Mouse (Mus musculus): ENCODE results near the gene Nprl2.
"Not testable (repeated sequence)": the region's sequence is repeated elsewhere in the genome, so short reads cannot be mapped to it uniquely, and the experiment has no call there.

Gene Nprl2

DNA sequence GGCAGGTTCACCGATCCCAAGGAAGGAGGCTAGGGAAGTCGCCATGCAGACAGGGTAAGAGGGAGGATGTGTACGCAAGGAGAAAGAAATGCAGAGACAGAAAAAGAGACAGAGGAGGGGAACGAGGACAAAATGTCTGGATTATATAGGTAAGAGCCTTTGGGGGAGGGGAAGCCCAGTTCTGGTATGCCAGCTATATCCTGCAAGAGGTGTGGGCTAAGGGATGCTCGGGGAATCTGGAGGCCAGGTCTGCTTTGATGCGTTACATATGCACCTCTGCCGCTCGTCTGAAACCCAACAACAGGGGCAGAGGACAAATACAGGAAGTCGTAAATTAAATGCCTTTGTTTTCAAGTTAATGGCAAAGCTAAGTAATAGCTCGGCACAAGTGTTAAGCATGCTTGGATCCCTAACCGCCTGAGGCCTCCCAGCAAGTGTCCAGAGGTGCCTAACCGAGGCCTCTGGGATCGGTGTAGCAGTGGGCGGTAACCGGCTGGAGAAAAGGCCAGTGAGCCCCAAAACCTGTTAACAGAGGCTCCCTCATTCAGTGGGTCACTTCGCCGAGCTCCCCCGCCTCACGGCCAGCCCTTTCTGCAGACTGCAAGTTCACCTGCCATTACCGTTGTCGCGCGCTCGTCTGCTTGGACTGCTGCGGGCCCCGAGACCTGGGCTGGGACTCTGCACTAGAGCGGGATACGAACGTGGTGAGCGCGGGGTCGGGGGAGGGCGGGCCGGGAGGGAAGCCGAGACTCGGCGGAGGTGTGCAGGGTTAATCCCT, 11.7 kb downstream of the Nprl2 start:
- DNase-seq (ENCODE audit: low read depth, low spot score), result no peak

DNA sequence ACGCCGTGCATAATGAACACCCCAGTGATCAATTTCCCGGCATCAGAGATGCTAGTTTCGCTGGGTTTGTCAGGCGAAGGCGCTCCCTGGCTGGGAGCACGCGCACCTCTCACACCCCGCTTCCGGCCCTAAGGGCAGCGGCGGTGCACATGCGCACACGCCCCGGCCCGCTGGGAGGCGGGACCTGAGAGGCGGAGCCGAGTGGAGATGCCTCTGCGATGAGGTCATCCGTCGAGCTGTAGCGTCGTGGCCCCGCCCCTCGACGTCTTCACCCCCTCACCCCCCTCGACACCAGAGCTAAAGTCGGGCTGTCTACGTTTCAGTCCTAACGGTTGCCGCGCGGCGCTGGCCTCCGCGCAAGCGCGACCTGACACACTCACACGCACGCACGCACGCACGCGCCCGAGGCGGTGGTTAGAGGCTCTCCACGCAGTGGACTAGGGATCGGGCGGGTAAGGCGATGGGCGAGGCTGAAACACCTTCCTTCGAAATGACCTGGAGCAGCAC, 12.3 kb downstream of the Nprl2 start:
- peak; percentile 97 for DNase-seq (ENCODE audit: low read depth, low spot score)

DNA sequence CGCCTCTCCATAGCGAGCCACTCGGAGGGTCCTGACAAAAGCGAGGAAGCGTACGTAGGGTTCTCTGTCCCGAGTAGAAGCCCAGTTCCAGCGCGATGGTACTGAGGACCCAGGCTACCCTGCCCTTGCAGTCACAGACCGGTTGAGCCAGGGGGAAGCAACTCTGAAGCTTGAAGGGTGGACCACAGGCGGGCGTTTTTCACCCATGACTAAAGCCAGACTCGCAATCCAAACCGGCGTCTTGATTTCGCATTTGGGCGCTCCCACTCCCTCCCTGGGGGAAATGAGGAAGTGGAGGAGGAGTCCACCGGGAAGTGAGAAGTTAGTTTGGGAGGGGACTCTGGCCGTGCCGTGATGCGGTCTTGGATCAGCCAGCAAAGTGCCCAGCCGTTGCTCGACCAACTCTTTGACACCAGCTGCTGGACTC, 13.0 kb downstream of the Nprl2 start:
- no peak for DNase-seq (ENCODE audit: low read depth, low spot score)

DNA sequence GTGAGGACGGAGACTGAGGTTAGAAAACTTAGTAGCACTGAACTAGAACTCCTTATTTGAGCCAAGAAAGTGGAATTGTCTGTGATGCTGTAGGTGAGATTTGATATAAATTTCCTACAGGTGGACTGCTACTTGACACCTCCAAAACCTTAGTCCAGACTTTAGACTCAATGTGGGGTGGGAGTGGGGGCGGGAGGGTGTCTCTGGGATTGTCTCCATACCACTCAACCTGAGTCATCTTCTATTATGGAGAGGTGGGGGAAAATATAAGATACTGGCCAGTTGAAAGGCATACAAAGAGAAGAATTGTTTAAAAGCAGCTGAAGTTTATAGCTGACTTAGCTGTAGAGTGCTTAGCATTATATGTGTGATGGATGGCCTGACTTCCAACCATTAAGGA, 13.7 kb downstream of the Nprl2 start:
- DNase-seq (ENCODE audit: low read depth, low spot score), result no peak

DNA sequence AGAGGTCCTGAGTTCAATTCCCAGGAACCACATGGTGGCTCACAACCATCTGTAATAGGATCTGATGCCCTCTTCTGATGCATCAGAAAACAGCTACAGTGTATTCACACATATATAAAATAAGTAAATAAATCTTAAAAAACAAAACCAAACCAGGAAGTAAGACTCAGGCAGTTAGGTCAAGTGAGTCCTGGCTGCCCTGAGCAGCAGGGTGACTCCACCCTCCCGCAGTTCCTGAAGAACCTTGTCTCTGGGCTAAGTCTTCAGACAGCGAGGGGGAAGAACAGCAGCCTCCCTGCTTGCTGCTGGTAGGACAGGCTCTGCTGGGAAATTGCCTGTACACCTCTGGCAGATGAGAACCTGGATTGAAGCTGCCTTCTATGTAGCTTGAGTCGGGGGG, 14.3 kb downstream of the Nprl2 start:
- DNase-seq (ENCODE audit: low read depth, low spot score), result no peak

GRCm38 (mm10) chr9:107563029-107563581, 21.1 kb downstream of the Nprl2 start, which contains the start of gene Tusc2:
Tusc2 (plus strand) TSS chr9:107563255.
- peak; percentile 88 for DNase-seq (ENCODE audit: low read depth, low spot score)

- not testable (repeated sequence) for DNase-seq (ENCODE audit: low read depth, low spot score)
Measured at GRCm38 (mm10) chr9:107565556-107565955, 23.5 kb downstream of the Nprl2 start.

DNA sequence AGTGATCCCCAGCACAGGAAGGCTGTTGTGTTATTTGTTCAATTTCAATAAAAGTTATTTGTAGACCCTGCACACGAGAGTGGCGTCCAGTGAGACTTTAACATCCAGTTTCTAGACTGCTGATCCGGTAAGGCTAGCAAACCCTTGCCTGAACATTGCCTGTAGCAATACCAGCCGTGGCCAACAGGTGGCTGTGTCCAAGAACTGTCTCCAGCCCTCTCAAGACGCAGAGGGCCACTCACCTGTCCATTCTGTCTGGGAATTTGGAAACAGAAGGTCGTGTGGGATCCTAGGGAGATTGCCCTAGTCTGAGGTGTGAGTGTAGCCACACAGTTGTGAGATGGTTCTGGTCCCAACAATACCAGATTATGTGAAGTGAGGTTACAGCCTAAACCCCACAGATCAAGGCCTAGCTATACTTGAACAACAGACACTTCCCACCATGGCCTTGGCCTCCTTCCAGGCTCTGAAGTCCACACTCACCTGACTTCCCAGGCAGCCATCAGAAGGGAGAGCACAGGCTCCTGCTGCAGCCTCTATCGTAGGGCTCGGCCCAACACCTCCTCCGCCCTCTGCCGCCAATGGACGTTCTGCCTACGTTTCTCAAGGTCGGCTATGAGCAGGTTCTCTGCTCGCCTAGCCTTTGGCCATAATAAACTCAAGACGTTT, 24.1 kb downstream of the Nprl2 start:
- no peak for DNase-seq (ENCODE audit: low read depth, low spot score)

DNA sequence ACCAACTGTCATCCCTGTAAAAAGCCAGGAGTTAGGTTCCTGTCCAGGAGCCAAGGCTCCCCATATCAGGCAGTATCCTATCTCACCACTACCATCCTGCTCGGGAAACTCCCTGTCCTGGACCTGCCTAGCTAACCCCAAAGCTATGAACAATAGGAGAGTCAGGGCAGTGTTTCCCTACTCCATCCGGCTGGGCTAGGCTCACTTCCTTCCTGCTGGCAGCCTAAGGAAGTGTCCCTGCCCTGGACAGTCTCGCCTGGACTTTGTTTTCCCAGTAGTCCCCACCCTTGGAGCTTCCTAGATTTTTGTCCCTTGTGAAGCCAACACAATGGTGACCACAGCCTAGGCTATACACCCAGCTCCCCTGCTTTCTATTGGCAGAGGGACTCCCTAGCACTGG, 24.8 kb downstream of the Nprl2 start:
- DNase-seq (ENCODE audit: low read depth, low spot score), result no peak

DNA sequence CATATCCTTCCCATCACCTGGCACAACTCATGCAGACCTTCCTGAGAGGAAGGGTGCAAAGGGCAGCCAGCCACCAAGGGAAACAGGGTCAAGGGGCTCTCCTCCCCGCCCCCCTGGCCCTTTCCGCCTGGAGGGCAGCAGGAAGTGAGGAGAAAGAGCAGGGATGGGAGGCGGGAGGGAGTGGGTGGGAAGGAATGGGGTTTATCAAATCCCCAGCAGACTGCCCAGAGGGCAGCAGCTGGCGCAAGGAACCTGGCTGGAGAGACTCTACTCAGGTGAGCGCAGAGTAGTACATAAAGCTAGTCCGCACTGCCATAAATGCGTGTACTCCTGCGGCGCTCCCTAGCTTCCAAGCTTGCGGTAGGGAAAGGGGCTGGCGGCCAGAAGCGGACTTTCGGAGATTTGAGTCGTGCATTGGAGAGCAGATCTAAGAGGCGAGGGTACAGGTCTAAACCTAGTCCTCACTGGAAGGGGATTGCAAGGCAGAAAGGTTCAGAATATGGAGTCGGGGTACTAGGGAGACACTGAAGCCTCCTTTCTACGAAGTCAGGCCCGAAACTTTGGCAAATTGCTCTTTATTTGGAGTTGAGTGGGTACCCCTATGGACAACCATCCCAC, 25.8 kb downstream of the Nprl2 start, which contains the start of gene Hyal2:
Gene Hyal2 (plus strand): TSS at position 244 of the 618 bp plus-strand sequence.
- no peak for DNase-seq (ENCODE audit: low read depth, low spot score)

- DNase-seq (ENCODE audit: low read depth, low spot score), result no peak
Measured at GRCm38 (mm10) chr9:107568331-107569261, 26.6 kb downstream of the Nprl2 start.

DNA sequence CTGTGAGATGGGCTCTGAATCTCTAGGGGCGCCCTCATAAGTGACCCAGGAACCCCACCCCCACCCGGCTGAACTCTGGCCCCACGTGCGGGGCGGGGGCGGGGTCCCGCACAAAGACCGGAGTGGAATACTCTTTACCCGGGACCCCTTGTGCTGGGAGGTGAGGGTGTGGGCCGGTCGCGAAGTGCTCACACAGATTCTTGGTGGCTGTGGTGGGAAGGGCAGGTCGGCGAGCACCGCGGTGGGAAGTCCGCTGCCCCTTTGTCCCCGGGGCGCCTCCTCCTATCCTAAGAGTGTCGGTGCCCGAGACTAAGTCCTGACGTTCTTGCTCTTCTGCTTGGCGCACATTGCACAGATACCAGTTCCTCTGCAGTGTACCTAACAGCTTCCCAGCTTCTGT, 27.2 kb downstream of the Nprl2 start:
- DNase-seq (ENCODE audit: low read depth, low spot score), result no peak

DNA sequence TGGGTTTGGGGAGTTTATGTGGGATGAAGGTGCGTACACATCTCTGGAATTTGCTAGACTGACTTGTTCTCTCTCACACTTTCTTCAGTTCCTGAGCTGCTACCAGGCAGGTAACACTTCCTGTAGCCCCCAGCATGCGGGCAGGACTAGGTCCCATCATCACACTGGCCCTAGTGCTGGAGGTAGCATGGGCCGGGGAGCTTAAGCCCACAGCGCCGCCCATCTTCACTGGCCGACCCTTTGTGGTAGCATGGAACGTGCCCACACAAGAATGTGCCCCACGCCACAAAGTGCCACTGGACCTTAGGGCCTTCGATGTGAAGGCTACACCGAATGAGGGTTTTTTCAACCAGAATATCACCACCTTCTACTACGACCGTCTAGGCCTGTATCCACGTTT, 28.0 kb downstream of the Nprl2 start:
- DNase-seq (ENCODE audit: low read depth, low spot score), result no peak

GRCm38 (mm10) chr9:107570845-107571244, 28.8 kb downstream of the Nprl2 start:
- DNase-seq (ENCODE audit: low read depth, low spot score), result no peak

- no peak for DNase-seq (ENCODE audit: low read depth, low spot score)
Measured at GRCm38 (mm10) chr9:107571534-107572326, 29.7 kb downstream of the Nprl2 start.

DNA sequence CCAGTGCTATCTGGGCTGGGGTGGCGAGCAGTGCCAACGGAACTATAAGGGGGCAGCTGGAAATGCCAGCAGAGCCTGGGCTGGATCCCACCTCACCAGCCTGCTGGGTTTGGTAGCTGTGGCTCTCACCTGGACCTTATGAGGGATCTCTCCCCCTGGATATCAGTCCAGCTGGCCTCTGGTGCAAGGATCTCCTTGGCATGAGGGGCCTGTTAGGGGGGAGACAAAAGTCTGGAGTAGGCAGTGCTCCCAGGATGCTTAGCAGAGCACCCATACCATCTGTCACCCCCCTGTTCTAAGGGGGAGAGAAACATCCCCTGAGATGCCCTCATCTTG, 30.3 kb downstream of the Nprl2 start:
- DNase-seq (ENCODE audit: low read depth, low spot score), result no peak

GRCm38 (mm10) chr9:107573774-107574173, 31.7 kb downstream of the Nprl2 start:
- not testable (repeated sequence) for DNase-seq (ENCODE audit: low read depth, low spot score)

DNA sequence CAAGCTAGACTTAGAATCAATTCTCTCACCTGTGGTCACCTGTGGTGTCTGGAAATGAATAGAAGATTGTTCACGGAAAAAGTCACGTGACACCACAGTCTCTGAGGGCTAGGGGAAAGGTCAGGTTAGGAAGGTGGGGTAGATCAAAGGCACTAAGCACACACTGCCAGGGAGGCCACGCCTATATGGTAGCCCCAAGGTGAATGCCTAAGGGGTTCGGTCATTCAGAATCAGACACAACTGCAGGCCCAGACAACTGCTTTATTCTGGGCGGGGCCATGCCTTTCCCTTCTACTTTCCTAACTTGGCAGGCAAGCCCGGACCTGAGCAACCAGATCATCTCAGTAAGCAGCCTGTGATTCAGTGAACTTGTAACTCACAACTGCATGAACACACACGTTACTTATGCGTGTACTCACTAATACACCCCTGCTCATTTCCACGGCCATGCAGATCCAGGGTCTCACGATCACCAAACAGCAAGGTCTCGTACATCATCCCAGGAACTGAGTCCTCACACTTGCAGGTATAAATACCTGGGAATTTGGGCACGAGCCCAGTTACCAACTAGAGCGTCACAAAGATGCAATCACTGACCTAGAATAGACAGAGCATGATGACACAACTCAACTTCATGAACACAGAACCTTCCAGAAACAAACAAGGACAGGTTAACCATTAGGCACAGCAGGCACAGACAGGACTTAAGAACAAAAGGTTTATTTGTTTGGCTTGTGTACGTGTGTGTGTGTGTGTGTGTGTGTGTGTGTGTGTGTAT, 33.7 kb downstream of the Nprl2 start:
- no peak for DNase-seq (ENCODE audit: low read depth, low spot score)

DNA sequence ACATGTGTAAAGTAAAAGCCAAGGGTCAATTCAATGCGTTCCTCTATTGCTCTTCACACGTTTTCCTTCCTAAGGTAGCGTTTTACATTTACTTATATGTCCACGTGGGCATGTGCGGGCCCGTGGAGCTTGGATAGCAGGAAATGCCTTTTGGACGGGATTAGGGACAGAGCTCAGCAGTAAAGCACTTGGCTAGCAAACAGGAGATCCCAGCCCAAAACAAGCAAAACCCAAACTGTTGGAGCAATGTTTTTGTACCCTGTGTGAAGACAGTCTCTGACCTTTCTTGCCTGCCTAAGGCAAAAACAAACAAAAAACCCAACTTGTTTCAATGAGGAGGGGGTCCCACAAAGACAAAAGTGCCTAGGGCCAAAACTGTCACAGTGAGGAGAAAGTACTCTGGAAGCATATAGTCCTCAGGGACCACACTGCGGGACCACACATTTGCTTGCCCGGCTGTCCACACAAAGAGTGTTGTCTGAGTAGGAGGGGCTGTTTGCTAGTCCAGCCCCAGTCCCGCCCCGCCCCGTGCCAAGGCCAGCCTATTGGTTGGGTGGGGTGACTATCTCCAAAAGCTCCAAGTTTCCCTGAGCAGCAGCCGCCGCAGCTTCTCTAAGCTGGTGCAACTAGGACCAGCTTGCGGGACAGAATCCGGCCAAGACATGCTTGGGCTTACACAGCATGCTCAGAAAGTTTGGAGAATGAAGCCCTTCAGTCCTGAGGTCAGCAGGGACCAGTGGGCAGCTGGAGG, 34.5 kb downstream of the Nprl2 start, which contains the start of gene Hyal1:
Gene Hyal1 (plus strand): TSS at position 571 of the 751 bp plus-strand sequence.
- no peak for DNase-seq (ENCODE audit: low read depth, low spot score)
